Comparison of ENCODE assay signal across 9 mouse cellular contexts in genomic region chr2:155020247-155020826, GRCm38 (mm10). TPM values are rescaled to one million over a fixed set of nuclear protein-coding genes. Genes with fewer than 3 reads are reported as not detected.
A peak's percentile ranks its signal among the peaks of the same experiment; 100 is the strongest.
DNase-seq lines count a peak whose midpoint lies in the region; ATAC-seq lines count a peak whose summit lies in the region.
"Not testable (repeated sequence)": the region's sequence is repeated elsewhere in the genome, so short reads cannot be mapped to it uniquely, and the experiment has no call there.
"Had no signal": no experiment of that assay in that cellular context is flagged by ENCODE, and none has a peak within 500 bp of the region (broad histone marks: within the 10 kb centered on the region; RNA-seq: fewer than 3 reads in every experiment).

No protein-coding gene starts in this region.

- not testable (repeated sequence) for ATAC-seq in embryonic facial prominence, embryonic 11.5 days (replicated peaks; ENCODE audit: insufficient number of reproducible peaks, low FRiP score, low TSS enrichment, low read depth); forebrain, embryonic 16.5 days; kidney, embryonic 16.5 days (ENCODE audit: low FRiP score, low TSS enrichment); liver, embryonic 15.5 days (ENCODE audit: insufficient read depth); midbrain, embryonic 16.5 days
- 0 out of 2 replicates have a peak, but pooled peaks have one; percentile 12 for ATAC-seq in hindbrain, embryonic 13.5 days (ENCODE audit: low FRiP score)

- H3K4me2 ChIP-seq in embryonic facial prominence, embryonic 11.5 days (ENCODE audit: low read depth, low read length): not testable (repeated sequence)
- peak overlapping the region; percentile 93 for H3K4me2 ChIP-seq in forebrain, embryonic 16.5 days (ENCODE audit: low read length)
- peak overlapping the region; percentile 84 for H3K4me2 ChIP-seq in hindbrain, embryonic 13.5 days
- peak overlapping the region; percentile 97 for H3K4me2 ChIP-seq in kidney, embryonic 16.5 days (replicated peaks; ENCODE audit: low read depth, low read length)
- H3K4me2 ChIP-seq in liver, embryonic 15.5 days: peak overlapping the region; percentile 86; the same call in 1 of the 2 replicates
- peak overlapping the region; percentile 79; the same call in 1 of the 2 replicates for H3K4me2 ChIP-seq in midbrain, embryonic 16.5 days (ENCODE audit: low read length)

- not testable (repeated sequence) for H3K9me3 ChIP-seq in embryonic facial prominence, embryonic 11.5 days (replicated peaks; ENCODE audit: control insufficient read depth, low read length); forebrain, embryonic 16.5 days (ENCODE audit: control insufficient read depth, low read length); hindbrain, embryonic 13.5 days; kidney, embryonic 16.5 days (ENCODE audit: low read length); liver, embryonic 15.5 days (replicated peaks); midbrain, embryonic 16.5 days (replicated peaks; ENCODE audit: control insufficient read depth, low read length, poor library complexity, severe bottlenecking)

- H3K4me1 ChIP-seq in embryonic facial prominence, embryonic 11.5 days (ENCODE audit: control insufficient read depth, insufficient read depth, low read length); kidney, embryonic 16.5 days (ENCODE audit: insufficient read depth, low read length); midbrain, embryonic 16.5 days (ENCODE audit: control insufficient read depth, insufficient read depth, low read length): not testable (repeated sequence)
- H3K4me1 ChIP-seq in forebrain, embryonic 16.5 days (replicated peaks; ENCODE audit: control insufficient read depth, insufficient read depth, low read length): peaks cover 13% of the 10 kb centered on the region
- H3K4me1 ChIP-seq in hindbrain, embryonic 13.5 days (replicated peaks): peaks cover 20% of the 10 kb centered on the region
- peaks cover 15% of the 10 kb centered on the region for H3K4me1 ChIP-seq in liver, embryonic 15.5 days (replicated peaks)

- 20% methylated on average over 20 of the region's 20 CpGs for whole genome bisulfite sequencing in embryonic facial prominence, embryonic 11.5 days
- WGBS in forebrain, embryonic 16.5 days: 18% methylated on average over 20 of the region's 20 CpGs
- 17% methylated on average over 20 of the region's 20 CpGs for WGBS in hindbrain, embryonic 13.5 days
- 32% methylated on average over 20 of the region's 20 CpGs for WGBS in kidney, embryonic 16.5 days
- WGBS in liver, embryonic 15.5 days (ENCODE audit: insufficient replicate concordance): 52% methylated on average over 20 of the region's 20 CpGs
- 22% methylated on average over 20 of the region's 20 CpGs for WGBS in midbrain, embryonic 16.5 days

- H3K27me3 ChIP-seq in embryonic facial prominence, embryonic 11.5 days (ENCODE audit: control insufficient read depth, insufficient read depth, low read length); forebrain, embryonic 16.5 days (replicated peaks; ENCODE audit: control insufficient read depth, insufficient read depth, low read length); hindbrain, embryonic 13.5 days; kidney, embryonic 16.5 days (ENCODE audit: insufficient read depth, low read length); midbrain, embryonic 16.5 days (ENCODE audit: control insufficient read depth, insufficient read depth, low read depth, low read length): not testable (repeated sequence)
- peaks cover 26% of the 10 kb centered on the region for H3K27me3 ChIP-seq in liver, embryonic 15.5 days

- peak overlapping the region; percentile 25; the same call in 1 of the 2 replicates for H3K9ac ChIP-seq in embryonic facial prominence, embryonic 11.5 days (replicated peaks; ENCODE audit: low read length)
- peak overlapping the region; percentile 68 for H3K9ac ChIP-seq in forebrain, embryonic 16.5 days (replicated peaks; ENCODE audit: low read depth, low read length)
- H3K9ac ChIP-seq in hindbrain, embryonic 13.5 days; liver, embryonic 15.5 days; midbrain, embryonic 16.5 days (ENCODE audit: low read depth, low read length): not testable (repeated sequence)
- 0 out of 2 replicates have a peak overlapping the region, but pooled peaks have one; percentile 73 for H3K9ac ChIP-seq in kidney, embryonic 16.5 days (replicated peaks; ENCODE audit: low read length)

- H3K36me3 ChIP-seq in embryonic facial prominence, embryonic 11.5 days (replicated peaks; ENCODE audit: control insufficient read depth, insufficient read depth, low read depth, low read length); forebrain, embryonic 16.5 days (ENCODE audit: control insufficient read depth, insufficient read depth); hindbrain, embryonic 13.5 days; kidney, embryonic 16.5 days (ENCODE audit: insufficient read depth, low read length); liver, embryonic 15.5 days (replicated peaks); midbrain, embryonic 16.5 days (ENCODE audit: control insufficient read depth, insufficient read depth, low read length): not testable (repeated sequence)

- H3K27ac ChIP-seq in embryonic facial prominence, embryonic 11.5 days (replicated peaks; ENCODE audit: low read depth, low read length); kidney, embryonic 16.5 days (ENCODE audit: low read length); liver, embryonic 15.5 days (replicated peaks); midbrain, embryonic 16.5 days (ENCODE audit: low read length): not testable (repeated sequence)
- H3K27ac ChIP-seq in forebrain, embryonic 16.5 days (ENCODE audit: low read length): peak overlapping the region; percentile 94
- peak overlapping the region; percentile 80; the same call in 1 of the 2 replicates for H3K27ac ChIP-seq in hindbrain, embryonic 13.5 days

- H3K4me3 ChIP-seq in embryonic facial prominence, embryonic 11.5 days (ENCODE audit: low read depth, low read length); forebrain, embryonic 16.5 days (replicated peaks; ENCODE audit: low read length); hindbrain, embryonic 13.5 days; kidney, embryonic 16.5 days (ENCODE audit: low read length); liver, embryonic 15.5 days (replicated peaks); midbrain, embryonic 16.5 days (ENCODE audit: low read depth, low read length): not testable (repeated sequence)

- peak; percentile 15 for DNase-seq in adrenal gland, adult 8-10 months
- DNase-seq in embryonic facial prominence, embryonic 11.5 days (ENCODE audit: low spot score): not testable (repeated sequence)

RNA-seq across cellular contexts. Expression of gene Gm14226, which starts 2.3 kb away (rescaled TPM):
- 1 to 10 TPM; 3.1 to 9.6 (median 4.6) TPM for total RNA-seq in adrenal gland, adult 8-10 months (2022)
- 3.5 and 3.7 TPM in 2 replicates for polyA plus RNA-seq in embryonic facial prominence, embryonic 11.5 days (2014; fragmentation: Nextera tagmentation; extraction: Ambion mirVana)
- polyA plus RNA-seq in forebrain, embryonic 16.5 days (2015; fragmentation: Nextera tagmentation; extraction: Ambion mirVana): 0.07 and 0.10 TPM in 2 replicates
- 0.16 and 0.44 TPM in 2 replicates for polyA plus RNA-seq in hindbrain, embryonic 13.5 days (2015; fragmentation: Nextera tagmentation; extraction: Ambion mirVana)
- 1.9 and 2.1 TPM in 2 replicates for polyA plus RNA-seq in kidney, embryonic 16.5 days (2015; fragmentation: Nextera tagmentation; extraction: Ambion mirVana)
- 0.25 and 0.32 TPM in 2 replicates for polyA plus RNA-seq in liver, embryonic 15.5 days (2015; fragmentation: Nextera tagmentation; extraction: Ambion mirVana)
- 0.09 and 0.16 TPM in 2 replicates for polyA plus RNA-seq in midbrain, embryonic 16.5 days (2015; fragmentation: Nextera tagmentation; extraction: Ambion mirVana)
- total RNA-seq: megakaryocyte-erythroid progenitor cell, adult 5-6 weeks; neutrophil, adult 5-6 weeks had no signal

RNA-seq across cellular contexts. Expression of gene Ahcy, which starts 54.0 kb away (rescaled TPM):
- 10 to 100 TPM; 33.8 to 39.2 (median 37.7) TPM for total RNA-seq in adrenal gland, adult 8-10 months (2022)
- polyA plus RNA-seq in embryonic facial prominence, embryonic 11.5 days (2014; fragmentation: Nextera tagmentation; extraction: Ambion mirVana): 97.6 and 100.0 TPM in 2 replicates
- polyA plus RNA-seq in forebrain, embryonic 16.5 days (2015; fragmentation: Nextera tagmentation; extraction: Ambion mirVana): 45.1 and 47.6 TPM in 2 replicates
- 36.0 and 37.1 TPM in 2 replicates for polyA plus RNA-seq in hindbrain, embryonic 13.5 days (2015; fragmentation: Nextera tagmentation; extraction: Ambion mirVana)
- 79.2 and 82.7 TPM in 2 replicates for polyA plus RNA-seq in kidney, embryonic 16.5 days (2015; fragmentation: Nextera tagmentation; extraction: Ambion mirVana)
- 63.1 and 74.4 TPM in 2 replicates for polyA plus RNA-seq in liver, embryonic 15.5 days (2015; fragmentation: Nextera tagmentation; extraction: Ambion mirVana)
- 32.3 and 32.6 TPM in 2 replicates for polyA plus RNA-seq in midbrain, embryonic 16.5 days (2015; fragmentation: Nextera tagmentation; extraction: Ambion mirVana)
